In the genomic region with DNA sequence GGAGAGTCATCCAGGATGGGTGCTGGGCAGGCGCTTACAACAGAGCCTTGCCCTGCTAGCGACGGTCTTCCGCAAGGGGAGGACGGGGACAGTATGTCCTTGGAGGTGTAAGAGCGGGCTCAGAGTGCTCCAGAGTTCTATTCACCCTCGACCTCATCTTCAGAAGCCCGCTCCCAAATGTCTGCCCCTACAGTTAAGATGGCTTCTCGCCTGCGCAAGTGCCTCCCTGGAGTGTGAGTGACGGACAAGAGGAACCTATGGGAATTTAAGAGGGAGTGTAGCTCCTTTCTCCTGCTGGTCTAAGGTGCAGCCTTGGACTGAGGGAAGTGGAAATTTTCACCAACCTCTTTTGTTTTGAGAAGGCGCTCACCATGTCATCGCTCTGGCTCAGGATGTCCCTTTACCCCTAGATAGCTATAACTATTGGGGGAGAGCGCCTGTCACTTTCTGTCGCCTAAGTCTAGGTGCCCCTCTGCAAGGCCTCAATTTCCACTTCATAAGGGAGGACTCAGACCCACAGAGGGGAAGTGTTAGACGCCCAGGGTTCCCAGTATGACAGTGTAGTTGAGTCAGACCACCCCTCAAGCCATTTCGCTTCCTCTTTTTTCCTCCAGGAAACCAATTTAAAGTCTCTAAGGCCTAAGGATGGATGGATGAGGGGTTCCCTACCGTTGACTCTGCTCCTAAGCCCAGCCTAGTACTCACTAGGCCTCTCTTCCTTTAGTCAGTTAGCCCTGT, we compare ENCODE assay signal across 8 mouse cellular contexts. TPM values are rescaled to one million over a fixed set of nuclear protein-coding genes. Genes with fewer than 3 reads are reported as not detected.
DNase-seq lines count a peak whose midpoint lies in the region; ATAC-seq and TF ChIP-seq lines count a peak whose summit lies in the region.

A gene (minus strand): TSS at position 212 of the 738 bp plus-strand sequence.

- intact Hi-C loops in left cerebral cortex, postnatal 36 days (cut with DNase I), result no loop called here

- no peak for TF ChIP-seq CTCF in lung, embryonic 14.5 days (IDR thresholded peaks at IDR 0.05; ENCODE audit: low read depth)

- no peaks in the 10 kb centered on the region for H3K9me3 ChIP-seq in lung, embryonic 14.5 days (ENCODE audit: low read depth, low read length)
- H3K9me3 ChIP-seq in heart, embryonic 15.5 days (replicated peaks), result no peaks in the 10 kb centered on the region
- no peaks in the 10 kb centered on the region for H3K9me3 ChIP-seq in neural tube, embryonic 14.5 days (ENCODE audit: control insufficient read depth, low read length)

- H3K9ac ChIP-seq in lung, embryonic 14.5 days, result peak within 1 kb of the TSS; percentile 68
- peak within 1 kb of the TSS; percentile 80 for H3K9ac ChIP-seq in heart, embryonic 15.5 days
- H3K9ac ChIP-seq in neural tube, embryonic 14.5 days (replicated peaks; ENCODE audit: low read depth, low read length), result peak within 1 kb of the TSS; percentile 66

- peak within 1 kb of the TSS; percentile 79 for H3K4me2 ChIP-seq in lung, embryonic 14.5 days
- H3K4me2 ChIP-seq in heart, embryonic 15.5 days, result peak within 1 kb of the TSS; percentile 80
- H3K4me2 ChIP-seq in neural tube, embryonic 14.5 days (ENCODE audit: low read depth, low read length), result peak within 1 kb of the TSS; percentile 73

- peak; percentile 3; the same call in 1 of the 2 replicates for ATAC-seq in lung, embryonic 14.5 days (ENCODE audit: insufficient read depth)
- no peak for ATAC-seq in heart, embryonic 15.5 days (replicated peaks; ENCODE audit: insufficient number of reproducible peaks, insufficient read depth, low FRiP score, low read depth)
- ATAC-seq in neural tube, embryonic 14.5 days (ENCODE audit: low read depth), result no peak

- no peak for DNase-seq in lung, embryonic 14.5 days
- no peak for DNase-seq in lung, postnatal 10 days
- peak; percentile 40 for DNase-seq in brain, adult 2 months (ENCODE audit: low read depth, low spot score)
- DNase-seq in left cerebral cortex, postnatal 36 days (ENCODE audit: low spot score in 2 of 2), result no peak
- no peak for DNase-seq in cerebellum, adult 11 months
- no peak for DNase-seq in B cell, adult 2 months

- peak within 1 kb of the TSS; percentile 64 for H3K4me3 ChIP-seq in lung, embryonic 14.5 days (ENCODE audit: low read depth, low read length)
- peak within 1 kb of the TSS; percentile 80 for H3K4me3 ChIP-seq in heart, embryonic 15.5 days
- H3K4me3 ChIP-seq in neural tube, embryonic 14.5 days (ENCODE audit: low read depth, low read length), result peak within 1 kb of the TSS; percentile 52

- H3K4me1 ChIP-seq in lung, embryonic 14.5 days (ENCODE audit: insufficient read depth), result peaks cover 21% of the 10 kb centered on the region
- H3K4me1 ChIP-seq in heart, embryonic 15.5 days (replicated peaks), result peaks cover 39% of the 10 kb centered on the region
- H3K4me1 ChIP-seq in neural tube, embryonic 14.5 days (ENCODE audit: control insufficient read depth, insufficient read depth, low read length), result peaks cover 12% of the 10 kb centered on the region

- peaks cover 30% of the 10 kb centered on the region for H3K36me3 ChIP-seq in lung, embryonic 14.5 days (ENCODE audit: insufficient read depth)
- 0 out of 2 replicates have a peak, but pooled peaks cover 11% of the 10 kb centered on the region for H3K36me3 ChIP-seq in heart, embryonic 15.5 days
- no peaks in the 10 kb centered on the region for H3K36me3 ChIP-seq in neural tube, embryonic 14.5 days (ENCODE audit: control insufficient read depth, insufficient read depth, low read length)

- 39% methylated on average over 18 of the region's 18 CpGs for WGBS in lung, embryonic 14.5 days
- WGBS in heart, embryonic 15.5 days, result 45% methylated on average over 18 of the region's 18 CpGs
- WGBS in neural tube, embryonic 14.5 days, result 39% methylated on average over 18 of the region's 18 CpGs

- H3K27ac ChIP-seq in lung, embryonic 14.5 days (ENCODE audit: low read depth), result peak within 1 kb of the TSS; percentile 67
- H3K27ac ChIP-seq in heart, embryonic 15.5 days, result peak within 1 kb of the TSS; percentile 60
- H3K27ac ChIP-seq in neural tube, embryonic 14.5 days (ENCODE audit: low read depth, low read length), result no peak within 1 kb of the TSS

- no peaks in the 10 kb centered on the region for H3K27me3 ChIP-seq in lung, embryonic 14.5 days (ENCODE audit: insufficient read depth, low read length)
- H3K27me3 ChIP-seq in heart, embryonic 15.5 days, result no peaks in the 10 kb centered on the region
- no peaks in the 10 kb centered on the region for H3K27me3 ChIP-seq in neural tube, embryonic 14.5 days (ENCODE audit: control insufficient read depth, insufficient read depth, low read length)

RNA-seq across cellular contexts. Expression of the gene that starts here (rescaled TPM):
- 49.2 and 55.0 TPM in 2 replicates for polyA plus RNA-seq in lung, embryonic 14.5 days (2014; fragmentation: Nextera tagmentation; extraction: Ambion mirVana)
- 23.1 and 33.6 TPM in 2 replicates for polyA plus RNA-seq in heart, embryonic 15.5 days (2015; fragmentation: Nextera tagmentation; extraction: Ambion mirVana)
- total RNA-seq in left cerebral cortex, postnatal 36 days (2021), result 10 to 100 TPM; 23.0 to 25.8 TPM
- 11.1 and 14.4 TPM in 2 replicates for polyA plus RNA-seq in neural tube, embryonic 14.5 days (2014; fragmentation: Nextera tagmentation; extraction: Ambion mirVana)
